Mouse (Mus musculus): ENCODE measurements around the gene Epha3.

DNA sequence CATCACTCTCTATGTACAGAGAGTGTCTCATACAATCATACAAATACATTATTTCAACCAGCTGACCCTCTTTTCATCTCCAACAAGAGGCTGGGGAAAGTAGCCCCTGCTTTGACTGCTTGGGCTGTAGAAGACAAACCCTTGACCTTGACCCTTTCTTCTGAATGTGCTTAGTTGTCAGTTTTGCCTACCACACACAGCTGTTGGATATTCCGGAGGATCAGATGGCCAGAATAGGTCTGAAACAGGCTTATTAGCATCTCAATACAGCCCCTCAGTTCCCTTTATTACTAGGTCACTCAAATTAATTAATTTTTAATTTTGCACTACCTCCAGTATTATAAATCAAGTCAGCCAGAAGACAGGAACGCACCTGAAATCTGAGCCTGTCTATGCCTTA is 116.2 kb downstream of the Epha3 start:
- no peak for TF ChIP-seq CTCF (IDR thresholded peaks at IDR 0.05; ENCODE audit: low read depth)
- no peak for TF ChIP-seq EP300 (optimal IDR thresholded peaks at IDR 0.05)

Measured in stomach, postnatal 0 days (tissue).